Mouse (Mus musculus): ENCODE results near the gene Zfp672. TPM values are rescaled to one million over a fixed set of nuclear protein-coding genes. Genes with fewer than 3 reads are reported as not detected.

Zfp672 gene
- polyA plus RNA-seq, 2 experiments, result 22.2 to 48.6 TPM

DNA sequence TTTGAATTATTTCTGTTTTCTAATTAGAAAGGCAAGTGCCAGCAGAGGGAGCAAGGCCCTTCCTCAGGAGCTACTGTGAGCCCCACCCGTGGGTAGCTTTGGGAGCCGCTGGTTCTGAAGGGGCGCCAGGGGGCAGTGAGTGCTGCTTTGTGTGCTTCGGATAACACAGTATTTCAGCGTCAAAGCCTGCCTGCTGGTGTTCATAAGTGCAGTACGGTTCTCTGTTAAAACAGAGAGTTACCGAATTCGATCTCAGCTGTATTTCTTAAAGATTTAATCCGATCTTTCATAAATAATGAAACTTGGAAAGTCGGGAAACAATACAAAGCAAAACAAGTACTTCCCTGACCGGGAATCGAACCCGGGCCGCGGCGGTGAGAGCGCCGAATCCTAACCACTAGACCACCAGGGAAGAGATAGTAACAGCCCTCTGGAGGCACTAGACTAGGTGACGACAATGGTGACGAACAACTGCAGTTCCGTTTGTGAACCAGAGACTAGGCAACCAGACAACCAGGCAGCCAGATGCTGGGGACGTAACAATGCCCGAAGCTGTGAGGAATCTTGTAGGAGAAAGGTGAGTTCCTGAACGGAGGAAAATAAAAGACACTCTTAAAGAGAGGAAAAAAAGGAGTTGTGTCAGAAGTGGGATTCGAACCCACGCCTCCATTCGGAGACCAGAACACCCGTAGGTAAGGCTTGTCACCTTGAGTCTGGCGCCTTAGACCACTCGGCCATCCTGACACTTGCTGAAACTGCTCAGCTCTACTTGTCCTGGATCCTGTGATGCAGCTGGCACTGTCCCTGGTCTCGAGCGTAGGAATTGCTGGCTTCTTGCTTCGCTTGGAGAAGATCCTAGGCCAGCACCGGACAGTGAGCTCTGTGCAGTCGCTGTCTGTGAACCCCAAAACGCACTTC, 28.0 kb downstream of the Zfp672 start:
- Histone ChIP-seq H3K4me3 (ENCODE audit: insufficient read depth in 1 of 2, low read depth in 2 of 2, low read length in 2 of 2) (peak overlapping the region; percentile 63 to 65), H3K9me3 (ENCODE audit: control insufficient read depth, low read length) (no peaks in the 10 kb centered on the region), H3K9ac (replicated peaks) (peak overlapping the region; percentile 68), H3K36me3 (replicated peaks; ENCODE audit: control insufficient read depth, insufficient read depth, low read depth) (no peaks in the 10 kb centered on the region), H3K4me2 (ENCODE audit: low read depth) (peak overlapping the region; percentile 66), H3K27me3 (ENCODE audit: control insufficient read depth, insufficient read depth, low read length) (no peaks in the 10 kb centered on the region), H3K27ac (peak overlapping the region; percentile 86), H3K4me1 (replicated peaks; ENCODE audit: control insufficient read depth in 2 of 2, insufficient read depth in 2 of 2, low read length in 1 of 2) (peaks cover 7 to 13% of the 10 kb centered on the region in 2 experiments)
- peak; percentile 89 to 92 (median 90) for DNase-seq (ENCODE audit: low read depth in 3 of 3, low spot score in 3 of 3)
- WGBS (ENCODE audit: insufficient replicate concordance), result under 1% methylated on average over 36 of the region's 36 CpGs
- peak; percentile 95 for TF ChIP-seq CTCF (IDR thresholded peaks at IDR 0.05; ENCODE audit: low read depth)
- TF ChIP-seq EP300 (IDR thresholded peaks at IDR 0.05; ENCODE audit: low read depth), result peak; percentile 8
- peak; percentile 86 for ATAC-seq (ENCODE audit: insufficient read depth)

- WGBS (ENCODE audit: insufficient replicate concordance), result 20% methylated on average over 13 of the region's 13 CpGs
- H3K9me3 ChIP-seq (ENCODE audit: control insufficient read depth, low read length), result no peaks in the 10 kb centered on the region
- peaks cover 3 to 9% of the 10 kb centered on the region in 2 experiments; a peak in 3 of 4 replicates for H3K4me1 ChIP-seq (replicated peaks; ENCODE audit: control insufficient read depth in 2 of 2, insufficient read depth in 2 of 2, low read length in 1 of 2)
- DNase-seq (ENCODE audit: low read depth in 3 of 3, low spot score in 3 of 3) (peak in 2 of 3 experiments; percentile 47 to 74), ATAC-seq (ENCODE audit: insufficient read depth) (no peak)
- no peaks in the 10 kb centered on the region for H3K36me3 ChIP-seq (replicated peaks; ENCODE audit: control insufficient read depth, insufficient read depth, low read depth)
- H3K9ac ChIP-seq (replicated peaks), result peak overlapping the region; percentile 34; the same call in 1 of the 2 replicates
- H3K4me3 ChIP-seq (ENCODE audit: insufficient read depth in 1 of 2, low read depth in 2 of 2, low read length in 2 of 2), result peak overlapping the region; percentile 18 to 63; a peak in 3 of 4 replicates
- TF ChIP-seq EP300 (IDR thresholded peaks at IDR 0.05; ENCODE audit: low read depth) (no peak), CTCF (IDR thresholded peaks at IDR 0.05; ENCODE audit: low read depth) (peak; percentile 89)
- no peaks in the 10 kb centered on the region for H3K27me3 ChIP-seq (ENCODE audit: control insufficient read depth, insufficient read depth, low read length)
- peak overlapping the region; percentile 66 for H3K4me2 ChIP-seq (ENCODE audit: low read depth)
- H3K27ac ChIP-seq, result no peak overlapping the region
These were observed 29.1 kb downstream of the Zfp672 start for GRCm38 (mm10) chr11:58301057-58301456.

DNA sequence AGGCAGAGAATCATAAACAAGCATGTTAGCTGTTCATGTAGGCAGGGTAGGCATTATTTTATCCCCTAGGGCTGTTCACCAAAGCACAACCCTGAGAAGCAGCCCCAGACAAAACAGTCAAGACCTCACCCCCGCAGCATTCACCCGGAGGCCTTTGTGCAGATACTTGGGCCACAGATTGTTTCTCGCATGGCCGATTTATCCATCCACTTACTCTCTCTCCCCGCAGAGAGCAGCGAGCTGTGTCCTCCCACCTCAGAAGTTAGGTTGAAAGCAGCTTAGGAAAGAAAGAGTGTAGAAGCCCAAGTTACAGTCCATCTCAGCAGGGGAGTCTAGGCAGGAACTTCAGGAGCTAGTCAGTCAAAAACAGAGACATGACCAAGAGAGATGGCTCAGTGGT, 32.7 kb downstream of the Zfp672 start:
- Histone ChIP-seq H3K36me3 (replicated peaks; ENCODE audit: control insufficient read depth, insufficient read depth, low read depth) (no peaks in the 10 kb centered on the region), H3K4me3 (ENCODE audit: insufficient read depth in 1 of 2, low read depth in 2 of 2, low read length in 2 of 2) (no peak overlapping the region), H3K4me2 (ENCODE audit: low read depth) (no peak overlapping the region), H3K4me1 (replicated peaks; ENCODE audit: control insufficient read depth in 2 of 2, insufficient read depth in 2 of 2, low read length in 1 of 2) (peaks cover 0 to 5% of the 10 kb centered on the region in 2 experiments; a peak in 2 of 4 replicates), H3K9ac (replicated peaks) (no peak overlapping the region), H3K27ac (no peak overlapping the region), H3K27me3 (ENCODE audit: control insufficient read depth, insufficient read depth, low read length) (no peaks in the 10 kb centered on the region), H3K9me3 (ENCODE audit: control insufficient read depth, low read length) (no peaks in the 10 kb centered on the region)
- no peak for TF ChIP-seq CTCF (IDR thresholded peaks at IDR 0.05; ENCODE audit: low read depth)
- ATAC-seq (ENCODE audit: insufficient read depth), result no peak
- 73% methylated on average over 6 of the region's 6 CpGs for WGBS (ENCODE audit: insufficient replicate concordance)
- DNase-seq (ENCODE audit: low read depth in 3 of 3, low spot score in 3 of 3), result no peak

DNA sequence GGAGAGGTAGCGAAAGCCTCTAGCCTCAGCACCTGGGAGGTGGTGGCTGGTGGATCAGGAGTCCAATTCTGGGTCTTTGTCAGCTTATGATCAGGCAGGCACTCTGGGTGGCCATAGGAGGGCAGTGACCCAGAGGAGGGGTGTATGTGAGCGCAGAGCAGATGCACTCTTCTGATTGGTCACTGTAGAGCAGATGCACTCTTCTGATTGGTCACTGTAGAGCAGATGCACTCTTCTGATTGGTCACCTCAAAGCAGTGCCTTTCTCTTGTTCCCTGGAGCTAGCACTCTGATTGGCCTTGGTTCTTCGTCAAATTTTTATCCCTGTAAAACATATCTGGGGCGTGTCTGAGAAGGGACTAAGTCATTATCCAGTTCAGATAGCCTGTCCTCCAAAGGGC, 37.3 kb downstream of the Zfp672 start:
- H3K4me3 ChIP-seq (ENCODE audit: insufficient read depth in 1 of 2, low read depth in 2 of 2, low read length in 2 of 2), result no peak overlapping the region
- no peaks in the 10 kb centered on the region for H3K9me3 ChIP-seq (ENCODE audit: control insufficient read depth, low read length)
- no peaks in the 10 kb centered on the region for H3K4me1 ChIP-seq (replicated peaks; ENCODE audit: control insufficient read depth in 2 of 2, insufficient read depth in 2 of 2, low read length in 1 of 2)
- H3K36me3 ChIP-seq (replicated peaks; ENCODE audit: control insufficient read depth, insufficient read depth, low read depth), result no peaks in the 10 kb centered on the region
- DNase-seq (ENCODE audit: low read depth in 3 of 3, low spot score in 3 of 3) (no peak), ATAC-seq (ENCODE audit: insufficient read depth) (0 out of 2 replicates have a peak, but pooled peaks have one; percentile 28)
- no peak overlapping the region for H3K4me2 ChIP-seq (ENCODE audit: low read depth)
- H3K27ac ChIP-seq, result no peak overlapping the region
- no peaks in the 10 kb centered on the region for H3K27me3 ChIP-seq (ENCODE audit: control insufficient read depth, insufficient read depth, low read length)
- TF ChIP-seq CTCF (IDR thresholded peaks at IDR 0.05; ENCODE audit: low read depth), result no peak
- TF ChIP-seq EP300 (IDR thresholded peaks at IDR 0.05; ENCODE audit: low read depth), result no peak
- H3K9ac ChIP-seq (replicated peaks), result no peak overlapping the region
- 47% methylated on average over 4 of the region's 4 CpGs for WGBS (ENCODE audit: insufficient replicate concordance)

- Histone ChIP-seq H3K27me3 (ENCODE audit: control insufficient read depth, insufficient read depth, low read length) (no peaks in the 10 kb centered on the region), H3K4me2 (ENCODE audit: low read depth) (no peak overlapping the region), H3K9ac (replicated peaks) (no peak overlapping the region), H3K9me3 (ENCODE audit: control insufficient read depth, low read length) (no peaks in the 10 kb centered on the region), H3K36me3 (replicated peaks; ENCODE audit: control insufficient read depth, insufficient read depth, low read depth) (no peaks in the 10 kb centered on the region), H3K4me1 (replicated peaks; ENCODE audit: control insufficient read depth in 2 of 2, insufficient read depth in 2 of 2, low read length in 1 of 2) (no peaks in the 10 kb centered on the region), H3K4me3 (ENCODE audit: insufficient read depth in 1 of 2, low read depth in 2 of 2, low read length in 2 of 2) (no peak overlapping the region), H3K27ac (no peak overlapping the region)
- no peak for DNase-seq (ENCODE audit: low read depth in 3 of 3, low spot score in 3 of 3)
- TF ChIP-seq EP300 (IDR thresholded peaks at IDR 0.05; ENCODE audit: low read depth) (no peak), CTCF (IDR thresholded peaks at IDR 0.05; ENCODE audit: low read depth) (no peak)
- WGBS (ENCODE audit: insufficient replicate concordance), result 69% methylated on average over 4 of the region's 4 CpGs
- no peak for ATAC-seq (ENCODE audit: insufficient read depth)
These were observed 39.3 kb downstream of the Zfp672 start for GRCm38 (mm10) chr11:58290812-58291211.

Measured in liver, embryonic 14.5 days (tissue).